8 mouse cellular contexts compared by ENCODE assay signal in the genomic region with DNA sequence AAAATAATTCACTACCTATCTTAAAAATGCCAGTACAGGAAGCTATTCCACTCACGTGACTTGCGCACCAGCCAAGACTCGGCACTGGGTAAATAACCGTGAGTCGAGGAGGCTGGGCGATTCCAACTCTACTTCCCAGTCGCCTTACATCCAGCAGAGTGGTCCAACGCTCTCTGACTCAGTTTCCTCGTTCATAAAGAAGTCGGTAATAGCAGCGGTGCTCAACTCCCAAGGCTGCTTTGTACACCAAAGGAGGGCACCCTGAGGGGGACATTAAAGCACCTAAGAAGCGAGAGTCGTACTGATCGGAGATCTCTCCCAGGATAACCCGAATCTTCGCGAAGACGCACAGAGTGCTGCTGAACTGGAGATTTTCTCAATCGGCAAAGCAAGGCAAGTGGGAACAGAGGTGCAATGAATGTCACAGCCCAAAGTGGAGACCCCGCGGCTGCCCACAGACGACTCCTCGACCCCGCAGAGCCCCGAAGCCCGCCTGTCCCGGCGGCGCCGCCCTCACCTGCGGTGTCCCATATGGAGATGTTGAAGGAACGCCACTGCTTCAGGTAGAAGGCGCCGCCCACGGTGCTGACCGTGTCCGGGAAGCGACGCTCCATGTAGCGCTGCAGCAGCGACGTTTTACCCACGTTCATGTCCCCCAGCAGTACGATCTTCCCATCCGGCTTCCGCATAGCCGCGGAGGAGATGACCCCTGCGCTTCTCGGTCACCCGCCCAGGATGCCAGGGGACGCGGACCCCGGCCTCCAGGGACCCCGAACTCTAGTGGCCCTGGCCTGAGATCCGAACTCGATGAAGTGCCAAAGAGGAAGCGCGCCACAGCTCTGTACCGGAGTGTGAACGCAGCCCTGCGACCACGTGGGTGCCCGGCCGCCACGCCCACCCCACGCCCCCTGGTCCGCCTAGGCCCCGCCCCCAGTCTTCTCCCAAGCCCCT. TPM values are rescaled to one million over a fixed set of nuclear protein-coding genes. Genes with fewer than 3 reads are reported as not detected.
DNase-seq lines count a peak whose midpoint lies in the region; ATAC-seq and TF ChIP-seq lines count a peak whose summit lies in the region.

A gene (minus strand): TSS at position 900 of the 951 bp plus-strand sequence.

- H3K4me2 ChIP-seq in neural tube, embryonic 13.5 days = peak within 1 kb of the TSS; percentile 97

- no peaks in the 10 kb centered on the region for H3K9me3 ChIP-seq in neural tube, embryonic 13.5 days

- H3K79me2 ChIP-seq in heart, adult 2 months (replicated peaks; ENCODE audit: control insufficient read depth, insufficient read depth, low read length) = no peaks in the 10 kb centered on the region

- no peak for TF ChIP-seq CTCF in spleen, adult 2 months (IDR thresholded peaks at IDR 0.05; ENCODE audit: extremely low read depth, insufficient read depth, insufficient read length, insufficient replicate concordance)
- no peak for TF ChIP-seq CTCF in heart, adult 2 months (IDR thresholded peaks at IDR 0.05)

- peak; percentile 63; the same call in 1 of the 2 replicates for TF ChIP-seq EP300 in heart, adult 2 months (IDR thresholded peaks at IDR 0.05; ENCODE audit: insufficient read depth, low read depth, low read length)

- intact Hi-C loops in heart, adult 2 months (cut with DNase I) = no loop called here

- H3K27me3 ChIP-seq in spleen, adult 2 months (ENCODE audit: control insufficient read depth, insufficient read depth, low read length) = peaks cover 2% of the 10 kb centered on the region
- no peaks in the 10 kb centered on the region for H3K27me3 ChIP-seq in heart, adult 2 months (ENCODE audit: control insufficient read depth, insufficient read depth, low read length)
- H3K27me3 ChIP-seq in neural tube, embryonic 13.5 days = peaks cover 91% of the 10 kb centered on the region

- H3K36me3 ChIP-seq in spleen, adult 2 months (ENCODE audit: control insufficient read depth, insufficient read depth, low read length) = no peaks in the 10 kb centered on the region
- no peaks in the 10 kb centered on the region for H3K36me3 ChIP-seq in heart, adult 2 months (ENCODE audit: control insufficient read depth, insufficient read depth, low read length)
- no peaks in the 10 kb centered on the region for H3K36me3 ChIP-seq in neural tube, embryonic 13.5 days

- WGBS in spleen, adult 2 months = under 1% methylated on average over 69 of the region's 69 CpGs
- WGBS in heart, adult 2 months = under 1% methylated on average over 69 of the region's 69 CpGs
- WGBS in neural tube, embryonic 13.5 days = under 1% methylated on average over 69 of the region's 69 CpGs

- H3K4me1 ChIP-seq in spleen, adult 2 months (ENCODE audit: control insufficient read depth, insufficient read depth, insufficient read length) = peaks cover 2% of the 10 kb centered on the region; the same call in 1 of the 2 replicates
- H3K4me1 ChIP-seq in heart, adult 2 months (ENCODE audit: control insufficient read depth, insufficient read depth, low read length) = peaks cover 9% of the 10 kb centered on the region; the same call in 1 of the 2 replicates
- peaks cover 26% of the 10 kb centered on the region for H3K4me1 ChIP-seq in neural tube, embryonic 13.5 days (replicated peaks)

- peak; percentile 74 for ATAC-seq in neural tube, embryonic 13.5 days (ENCODE audit: low read depth)

- peak within 1 kb of the TSS; percentile 88 for H3K9ac ChIP-seq in heart, adult 2 months (ENCODE audit: low read depth, low read length)
- H3K9ac ChIP-seq in neural tube, embryonic 13.5 days = peak within 1 kb of the TSS; percentile 56

- TF ChIP-seq POLR2A in spleen, adult 2 months (IDR thresholded peaks at IDR 0.05; ENCODE audit: low read depth, low read length) = no peak
- peak; percentile 86 for TF ChIP-seq POLR2A in heart, adult 2 months (IDR thresholded peaks at IDR 0.05; ENCODE audit: insufficient read depth, low read depth, low read length)

- H3K4me3 ChIP-seq in spleen, adult 2 months (ENCODE audit: extremely low read depth, insufficient read depth, insufficient read length) = peak within 1 kb of the TSS; percentile 68
- H3K4me3 ChIP-seq in heart, adult 2 months = peak within 1 kb of the TSS; percentile 68
- H3K4me3 ChIP-seq in neural tube, embryonic 13.5 days = peak within 1 kb of the TSS; percentile 49

- peak in 1 of 2 experiments; percentile 63 for DNase-seq in spleen, adult 2 months (ENCODE audit: low read depth in 1 of 2, low spot score in 2 of 2)
- DNase-seq in spleen, postnatal 14 days (ENCODE audit: low spot score in 2 of 2) = no peak
- DNase-seq in embryo, embryonic 10 days (ENCODE audit: low spot score) = peak; percentile 77
- DNase-seq in heart, adult 2 months = peak; percentile 82 to 84
- DNase-seq in kidney, adult 11 months = peak; percentile 81
- peak; percentile 87 to 89 for DNase-seq in lung, adult 18-20 months
- DNase-seq in urinary bladder, postnatal 36 days (ENCODE audit: low spot score in 2 of 2) = peak; percentile 66 to 70

- peak within 1 kb of the TSS; percentile 49 for H3K27ac ChIP-seq in spleen, adult 2 months (ENCODE audit: insufficient read depth, low read length)
- H3K27ac ChIP-seq in heart, adult 2 months = peak within 1 kb of the TSS; percentile 96
- H3K27ac ChIP-seq in neural tube, embryonic 13.5 days (replicated peaks) = no peak within 1 kb of the TSS

RNA-seq across cellular contexts. Expression of the gene that starts here (rescaled TPM):
- 17.1 and 17.8 TPM in 2 replicates for polyA plus RNA-seq in spleen, adult 2 months (2012; rRNA removed)
- 10 to 100 TPM; 17.8 to 27.4 TPM for total RNA-seq in heart, adult 2 months (2021)
- 40.9 and 46.8 TPM in 2 replicates for polyA plus RNA-seq in heart, adult 2 months (2012; rRNA removed)
- polyA plus RNA-seq in neural tube, embryonic 13.5 days (2015; fragmentation: Nextera tagmentation; extraction: Ambion mirVana) = 1.4 and 1.5 TPM in 2 replicates

Comparison
In these comparisons a context has a peak if more than half of its experiments do, and no peak if none do; other contexts are left out.
1. DNase-seq: peak in embryo, embryonic 10 days (single experiment), heart, adult 2 months (2 of 2), kidney, adult 11 months (single experiment), lung, adult 18-20 months (2 of 2) and urinary bladder, postnatal 36 days (2 of 2); none in spleen, postnatal 14 days (0 of 2).
2. Peak in every context shown above with its lines, with median percentiles within 50 percentile points of each other: H3K4me3 ChIP-seq.